Mouse (Mus musculus) embryonic facial prominence, embryonic 13.5 days (tissue): Measurements from ENCODE around the gene Zfp511. TPM values are rescaled to one million over a fixed set of nuclear protein-coding genes. Genes with fewer than 3 reads are reported as not detected.

Source experiments
- ATAC-seq: fragments of 200-750 bp; cut with Nextera tagmentation; 2 replicates; pipeline ENCODE4 v1.8.0; 2017; ENCODE audit warnings: low read depth; ENCODE audit not compliant: insufficient number of reproducible peaks, insufficient read depth, low FRiP score, low TSS enrichment
- H3K27ac ChIP-seq: fragments of 300-500 bp; sonication (generic); 2 replicates; pipeline ENCODE4 v1.5.1; 2015; ENCODE audit warnings: moderate library complexity, mild to moderate bottlenecking, inconsistent platforms
- H3K27me3 ChIP-seq: fragments of 300-500 bp; sonication (generic); 2 replicates; pipeline ENCODE4 v1.6.1; 2015; ENCODE audit warnings: mild to moderate bottlenecking, inconsistent platforms
- H3K36me3 ChIP-seq: fragments of 300-500 bp; sonication (generic); 2 replicates; pipeline ENCODE4 v1.6.1; 2015; ENCODE audit warnings: mild to moderate bottlenecking, inconsistent platforms
- H3K4me1 ChIP-seq: fragments of 300-500 bp; sonication (generic); 2 replicates; pipeline ENCODE4 v1.6.1; 2015; ENCODE audit warnings: inconsistent platforms
- H3K4me2 ChIP-seq: fragments of 300-500 bp; sonication (generic); 2 replicates; pipeline ENCODE4 v1.6.1; 2015; ENCODE audit warnings: moderate library complexity, mild to moderate bottlenecking, inconsistent platforms
- H3K4me3 ChIP-seq: fragments of 300-500 bp; sonication (generic); 2 replicates; pipeline ENCODE4 v1.5.1; 2015; ENCODE audit warnings: mild to moderate bottlenecking, inconsistent platforms
- H3K9ac ChIP-seq: fragments of 300-500 bp; sonication (generic); 2 replicates; pipeline ENCODE4 v1.6.1; 2015; ENCODE audit warnings: mild to moderate bottlenecking, inconsistent platforms
- H3K9me3 ChIP-seq: fragments of 300-500 bp; sonication (generic); 2 replicates; pipeline ENCODE4 v1.6.1; 2016; ENCODE audit warnings: inconsistent platforms
- WGBS: fragments of 180-500 bp; shearing (Covaris S2); methylation state at CpG from one replicate; pipeline ENCODE4 v1.1.7; 2015; ENCODE audit warnings: mixed read lengths; 5-methylcytosine and 5-hydroxymethylcytosine counted together
- polyA plus RNA-seq: library from polyadenylated mRNA; unstranded; fragments of >200 nt; fragmentation: Nextera tagmentation; extraction: Ambion mirVana; gene quantifications from 2 replicates; pipeline ENCODE4 v1.2.1, GENCODE M21; 2015

Gene Zfp511
- polyA plus RNA-seq, 1 experiment from 2014 or later = 42.4 TPM

DNA sequence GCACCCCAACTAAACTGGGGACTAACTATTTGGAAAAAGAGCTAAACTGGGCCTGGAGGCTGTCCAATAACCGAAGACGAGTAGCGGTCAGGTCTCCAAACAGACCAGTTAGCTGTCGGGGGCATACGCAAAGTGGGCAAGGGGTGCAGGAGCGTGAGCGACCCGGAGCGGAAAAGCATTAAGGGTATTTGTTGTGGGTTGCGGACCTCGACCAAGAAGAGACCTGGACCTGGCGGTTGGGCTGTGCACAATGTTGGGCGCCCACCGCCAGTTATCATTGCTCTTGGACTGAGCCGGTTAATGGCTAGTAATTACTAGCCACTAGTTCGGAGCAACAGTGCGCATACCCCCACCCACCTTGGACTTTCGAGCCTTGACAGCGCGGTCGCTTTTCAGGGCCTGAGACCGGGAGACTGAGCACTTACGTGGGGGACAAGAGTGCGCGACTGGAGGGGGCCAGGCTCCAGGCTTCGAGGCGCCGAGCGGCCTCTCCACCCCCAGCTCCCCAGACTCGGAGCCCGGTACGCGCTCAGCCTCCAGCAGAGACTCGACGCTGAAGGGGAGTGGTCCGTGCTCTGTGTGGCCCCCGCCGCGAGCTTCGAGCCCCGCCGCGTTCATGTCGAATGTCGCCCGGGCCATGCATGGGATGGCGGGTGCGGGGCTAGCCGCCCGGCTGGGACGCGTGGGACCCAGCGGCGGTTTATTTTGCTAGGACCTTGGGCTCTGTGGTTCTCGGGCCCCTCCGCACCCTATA, 12.3 kb downstream of the Zfp511 start, which contains the start of gene Msx3:
Gene Msx3 (minus strand): TSS at position 729 of the 754 bp plus-strand sequence.
- under 1% methylated on average over 56 of the region's 56 CpGs for WGBS
- Histone ChIP-seq H3K4me3 (peak within 1 kb of the TSS; percentile 43), H3K9ac (peak within 1 kb of the TSS; percentile 59; the same call in 1 of the 2 replicates)

GRCm38 (mm10) chr7:140049115-140049689, 13.0 kb downstream of the Zfp511 start:
- under 1% methylated on average over 34 of the region's 34 CpGs for WGBS

More for the DNA sequence above, 12.3 kb downstream of the Zfp511 start, which contains the start of gene Msx3:
- Histone ChIP-seq H3K4me1 (peaks cover 23% of the 10 kb centered on the region), H3K9me3 (no peaks in the 10 kb centered on the region), H3K27ac (no peak within 1 kb of the TSS), H3K36me3 (no peaks in the 10 kb centered on the region), H3K27me3 (peaks cover 97% of the 10 kb centered on the region), H3K4me2 (peak within 1 kb of the TSS; percentile 71)
- ATAC-seq = peak; percentile 34; the same call in 1 of the 2 replicates

GRCm38 (mm10) chr7:140054124-140054523, 17.9 kb downstream of the Zfp511 start:
- Histone ChIP-seq H3K4me1 (peaks cover 13% of the 10 kb centered on the region), H3K27me3 (peaks cover 86% of the 10 kb centered on the region), H3K36me3 (no peaks in the 10 kb centered on the region), H3K9ac (no peak overlapping the region), H3K4me3 (no peak overlapping the region), H3K27ac (no peak overlapping the region), H3K4me2 (no peak overlapping the region), H3K9me3 (no peaks in the 10 kb centered on the region)
- 75% methylated on average over 4 of the region's 4 CpGs for WGBS
- no peak for ATAC-seq

More at GRCm38 (mm10) chr7:140049115-140049689, 13.0 kb downstream of the Zfp511 start:
- peak; percentile 68; the same call in 1 of the 2 replicates for ATAC-seq
- H3K9ac ChIP-seq = peak overlapping the region; percentile 40; the same call in 1 of the 2 replicates
- peak overlapping the region; percentile 71 for H3K4me2 ChIP-seq
- peaks cover 97% of the 10 kb centered on the region for H3K27me3 ChIP-seq
- no peaks in the 10 kb centered on the region for H3K9me3 ChIP-seq
- H3K4me3 ChIP-seq = peak overlapping the region; percentile 43
- H3K4me1 ChIP-seq = peaks cover 23% of the 10 kb centered on the region
- no peak overlapping the region for H3K27ac ChIP-seq
- H3K36me3 ChIP-seq = no peaks in the 10 kb centered on the region

GRCm38 (mm10) chr7:140057413-140058407, 21.5 kb downstream of the Zfp511 start:
- H3K27me3 ChIP-seq = peaks cover 86% of the 10 kb centered on the region
- H3K36me3 ChIP-seq = no peaks in the 10 kb centered on the region
- peak overlapping the region; percentile 86 for H3K4me2 ChIP-seq
- WGBS = 2% methylated on average over 53 of the region's 53 CpGs
- ATAC-seq = no peak
- H3K4me1 ChIP-seq = peaks cover 19% of the 10 kb centered on the region
- H3K27ac ChIP-seq = no peak overlapping the region
- H3K9ac ChIP-seq = peak overlapping the region; percentile 73
- no peaks in the 10 kb centered on the region for H3K9me3 ChIP-seq
- peak overlapping the region; percentile 48 for H3K4me3 ChIP-seq

DNA sequence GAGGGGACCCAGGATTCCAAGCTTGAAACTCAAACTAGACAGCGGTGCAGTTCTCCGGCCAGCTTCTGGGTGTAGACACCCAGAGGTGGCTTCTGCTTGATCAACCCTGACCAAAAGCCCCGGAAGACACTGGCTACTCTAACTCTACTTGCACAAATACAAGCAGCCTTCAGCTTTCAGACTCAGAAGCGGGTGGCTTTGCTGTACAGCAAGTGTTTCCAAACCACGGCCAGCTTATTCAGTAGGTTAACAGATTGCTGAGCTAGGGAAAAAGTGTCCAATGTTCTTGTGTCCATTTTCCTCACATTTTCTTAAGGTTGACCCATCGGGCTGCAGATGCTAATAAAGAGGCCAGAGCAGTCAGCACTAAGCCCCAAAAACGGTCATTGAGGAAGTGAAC, 22.3 kb downstream of the Zfp511 start:
- Histone ChIP-seq H3K4me3 (peak overlapping the region; percentile 48), H3K27ac (no peak overlapping the region), H3K4me1 (peaks cover 19% of the 10 kb centered on the region), H3K9me3 (no peaks in the 10 kb centered on the region), H3K9ac (peak overlapping the region; percentile 73; the same call in 1 of the 2 replicates), H3K36me3 (no peaks in the 10 kb centered on the region), H3K4me2 (peak overlapping the region; percentile 86), H3K27me3 (peaks cover 83% of the 10 kb centered on the region)
- ATAC-seq = no peak
- WGBS = 21% methylated on average over 7 of the region's 7 CpGs

- no peaks in the 10 kb centered on the region for H3K9me3 ChIP-seq
- H3K36me3 ChIP-seq = no peaks in the 10 kb centered on the region
- ATAC-seq = no peak
- peaks cover 88% of the 10 kb centered on the region for H3K27me3 ChIP-seq
- WGBS = 30% methylated on average over 4 of the region's 4 CpGs
- H3K4me2 ChIP-seq = no peak overlapping the region
- no peak overlapping the region for H3K4me3 ChIP-seq
- H3K4me1 ChIP-seq = peaks cover 19% of the 10 kb centered on the region
- H3K27ac ChIP-seq = no peak overlapping the region
- H3K9ac ChIP-seq = no peak overlapping the region
Measured at GRCm38 (mm10) chr7:140059601-140060000, 23.4 kb downstream of the Zfp511 start.

DNA sequence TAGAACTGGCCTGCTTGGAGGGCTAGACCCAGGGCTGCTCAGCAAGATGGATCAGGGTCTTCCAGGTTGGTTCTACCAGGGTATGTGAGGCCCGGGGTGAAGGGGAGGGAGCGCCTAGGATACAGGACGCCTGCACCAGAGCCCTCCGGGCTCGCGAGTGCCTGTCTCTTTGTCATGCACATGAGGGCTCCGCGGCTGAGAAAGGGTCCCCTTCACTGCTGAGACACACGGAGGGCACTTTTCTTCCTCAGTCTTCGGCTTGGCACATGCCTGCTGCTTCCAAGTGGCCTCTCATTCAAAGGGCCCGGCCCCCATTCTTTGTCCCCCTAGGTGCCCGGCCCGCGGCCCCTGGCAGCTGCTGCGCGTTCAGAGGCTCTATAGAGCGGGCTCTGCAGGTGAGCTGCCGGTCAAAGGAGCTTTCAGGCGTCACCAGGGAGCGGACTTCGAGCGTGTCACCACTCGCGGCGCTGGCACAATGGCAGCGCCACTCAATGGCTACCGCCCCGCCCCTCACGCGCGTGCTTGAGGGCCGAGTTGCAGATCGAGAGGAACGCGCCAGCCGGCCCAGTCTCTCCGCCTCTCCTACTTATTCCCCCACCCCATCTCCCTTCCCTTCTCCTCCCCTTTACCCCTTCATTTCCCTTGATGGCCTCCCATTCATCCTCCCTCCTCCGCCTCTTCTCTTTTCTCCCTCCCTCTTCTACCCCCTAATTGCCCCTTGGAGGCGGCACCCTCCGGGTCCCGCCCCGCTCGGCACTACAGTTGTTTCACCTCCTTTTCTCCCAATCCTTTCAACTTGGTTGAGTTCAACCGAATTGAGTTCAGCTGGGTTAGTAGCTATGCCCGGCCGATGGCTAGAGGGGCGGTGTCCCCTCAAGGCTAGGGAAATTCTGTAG, 25.0 kb downstream of the Zfp511 start:
- Histone ChIP-seq H3K27ac (no peak overlapping the region), H3K9me3 (no peaks in the 10 kb centered on the region), H3K9ac (peak overlapping the region; percentile 67), H3K36me3 (no peaks in the 10 kb centered on the region), H3K27me3 (peaks cover 97% of the 10 kb centered on the region), H3K4me3 (peak overlapping the region; percentile 49), H3K4me2 (peak overlapping the region; percentile 95), H3K4me1 (peaks cover 19% of the 10 kb centered on the region)
- 1% methylated on average over 46 of the region's 47 CpGs for WGBS
- ATAC-seq = 0 out of 2 replicates have a peak, but pooled peaks have one; percentile 40

DNA sequence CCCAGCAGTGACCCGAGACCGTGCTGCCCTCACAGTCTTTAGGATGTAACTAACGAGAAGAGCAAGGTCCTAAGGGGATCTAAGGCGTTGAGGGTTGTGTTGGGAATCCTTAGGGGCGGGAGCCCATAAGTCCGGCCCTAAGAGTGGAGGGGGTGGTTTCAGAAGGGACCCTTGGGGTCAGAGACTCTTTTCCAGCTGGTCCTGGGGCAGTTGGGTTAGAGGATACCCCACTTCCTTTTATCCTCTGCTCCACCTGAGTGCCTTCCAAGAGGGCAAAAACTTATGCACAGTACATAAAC, 25.6 kb downstream of the Zfp511 start:
- H3K9me3 ChIP-seq = no peaks in the 10 kb centered on the region
- no peaks in the 10 kb centered on the region for H3K36me3 ChIP-seq
- H3K4me1 ChIP-seq = peaks cover 19% of the 10 kb centered on the region
- peak overlapping the region; percentile 49 for H3K4me3 ChIP-seq
- no peak for ATAC-seq
- peaks cover 94% of the 10 kb centered on the region for H3K27me3 ChIP-seq
- 3% methylated on average over 6 of the region's 6 CpGs for WGBS
- peak overlapping the region; percentile 67; the same call in 1 of the 2 replicates for H3K9ac ChIP-seq
- peak overlapping the region; percentile 95 for H3K4me2 ChIP-seq
- no peak overlapping the region for H3K27ac ChIP-seq

DNA sequence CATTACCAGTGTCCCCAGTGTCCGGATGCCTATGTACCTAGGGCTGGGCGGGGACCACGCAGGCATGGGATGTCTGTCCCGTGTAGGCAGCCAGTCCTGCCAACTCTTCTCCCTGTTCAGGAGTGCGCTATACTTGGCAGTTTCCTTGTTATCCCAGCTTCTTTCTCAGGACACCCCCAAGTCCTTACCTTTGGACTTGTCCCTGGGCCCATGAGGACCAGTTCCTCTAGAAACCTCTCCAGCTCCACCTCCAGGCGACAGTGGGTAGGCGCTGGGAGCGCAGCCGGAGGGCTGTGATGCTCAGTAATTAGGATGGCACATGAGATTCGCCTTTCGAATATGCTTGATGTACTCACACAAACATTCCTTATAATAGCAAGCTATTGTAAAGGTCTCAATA, 26.1 kb downstream of the Zfp511 start:
- no peak overlapping the region for H3K4me2 ChIP-seq
- no peak overlapping the region for H3K9ac ChIP-seq
- H3K27me3 ChIP-seq = peaks cover 88% of the 10 kb centered on the region
- H3K36me3 ChIP-seq = no peaks in the 10 kb centered on the region
- no peak for ATAC-seq
- H3K4me1 ChIP-seq = peaks cover 19% of the 10 kb centered on the region
- H3K9me3 ChIP-seq = no peaks in the 10 kb centered on the region
- H3K4me3 ChIP-seq = no peak overlapping the region
- no peak overlapping the region for H3K27ac ChIP-seq
- 19% methylated on average over 11 of the region's 11 CpGs for WGBS

DNA sequence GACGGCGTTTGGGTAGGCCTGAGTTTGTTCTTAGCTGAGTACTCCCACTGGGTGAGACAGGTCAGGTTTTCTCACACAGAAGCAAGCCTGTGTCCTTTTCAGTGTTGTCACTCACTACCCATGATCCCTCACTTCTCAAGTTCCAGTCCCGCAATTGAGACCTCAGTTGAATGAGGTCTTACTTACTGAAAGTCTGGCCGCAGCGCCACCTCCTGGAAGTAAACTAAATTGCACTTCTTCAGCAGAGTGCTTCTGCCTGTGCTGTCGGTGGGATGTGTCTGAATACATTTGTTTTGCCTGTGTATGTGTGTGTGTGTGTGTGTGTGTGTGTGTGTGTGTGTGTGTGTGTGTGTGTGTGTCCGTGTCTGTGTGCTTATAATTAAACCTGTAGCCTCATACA, 26.9 kb downstream of the Zfp511 start:
- Histone ChIP-seq H3K36me3 (no peaks in the 10 kb centered on the region), H3K4me1 (peaks cover 18% of the 10 kb centered on the region), H3K4me2 (no peak overlapping the region), H3K4me3 (no peak overlapping the region), H3K9ac (no peak overlapping the region), H3K9me3 (no peaks in the 10 kb centered on the region), H3K27me3 (peaks cover 80% of the 10 kb centered on the region), H3K27ac (no peak overlapping the region)
- 21% methylated on average over 7 of the region's 7 CpGs for WGBS
- no peak for ATAC-seq
